Mouse (Mus musculus) small intestine, adult 2 months (tissue): ENCODE measurements at regions not wholly inside any gene's neighbourhood (a gene's known extent, or its start where the extent isn't known, plus 50 kb on each side); places are given as distances from the start of the nearest gene placed in this dataset.

ENCODE experiments used
- CTCF ChIP-seq: fragments of 200-500 bp; IDR thresholded peaks from 2 replicates; pipeline ENCODE4 v1.5.1; 2012; ENCODE audit warnings: low read depth, mild to moderate bottlenecking, control low read depth, inconsistent platforms, low read length, moderate library complexity, mixed read lengths; ENCODE audit not compliant: insufficient replicate concordance, insufficient read length; ENCODE audit errors: extremely low read depth
- POLR2A ChIP-seq: fragments of 200-500 bp; IDR thresholded peaks from 2 replicates; pipeline ENCODE4 v1.6.1; 2012; ENCODE audit warnings: low read depth, mild to moderate bottlenecking, control low read depth, inconsistent platforms, low read length, moderate library complexity

DNA sequence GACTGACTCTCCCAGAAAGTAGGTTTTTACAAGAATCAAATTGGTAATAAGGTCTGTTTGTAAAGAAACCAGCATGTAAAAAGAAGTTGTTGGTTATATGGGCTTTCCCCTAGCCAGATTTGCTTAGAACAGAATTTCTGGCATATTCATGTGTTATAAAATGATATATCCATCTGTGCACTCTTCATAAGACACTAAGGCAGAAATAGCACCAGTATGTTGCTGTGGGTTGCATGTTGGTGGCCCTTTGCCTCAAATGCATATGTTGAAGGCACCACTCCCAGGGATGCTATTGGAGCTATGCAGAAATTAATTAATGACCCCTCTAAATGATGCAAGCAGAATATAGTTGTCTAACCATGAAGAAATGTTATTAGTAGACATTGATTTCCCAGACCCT is 238.2 kb upstream of the Arhgap42 start:
- TF ChIP-seq CTCF (no peak), POLR2A (no peak)
